Mouse (Mus musculus) adrenal gland, adult 8-10 months (tissue): ENCODE data around the gene Fam184b. TPM values are rescaled to one million over a fixed set of nuclear protein-coding genes. Genes with fewer than 3 reads are reported as not detected.
A peak's percentile ranks its signal among the peaks of the same experiment; 100 is the strongest.

ENCODE experiments used
- DNase-seq: peaks from one replicate; pipeline ENCODE4 v3.0.0; 2022
- total RNA-seq, 4 experiments: library from RNA; stranded (reverse); gene quantifications; 2 replicates each; pipeline ENCODE4 v1.2.4; 2022

The Fam184b gene
- total RNA-seq, 4 experiments from 2014 or later = 0.24 to 0.43 (median 0.36) TPM

DNA sequence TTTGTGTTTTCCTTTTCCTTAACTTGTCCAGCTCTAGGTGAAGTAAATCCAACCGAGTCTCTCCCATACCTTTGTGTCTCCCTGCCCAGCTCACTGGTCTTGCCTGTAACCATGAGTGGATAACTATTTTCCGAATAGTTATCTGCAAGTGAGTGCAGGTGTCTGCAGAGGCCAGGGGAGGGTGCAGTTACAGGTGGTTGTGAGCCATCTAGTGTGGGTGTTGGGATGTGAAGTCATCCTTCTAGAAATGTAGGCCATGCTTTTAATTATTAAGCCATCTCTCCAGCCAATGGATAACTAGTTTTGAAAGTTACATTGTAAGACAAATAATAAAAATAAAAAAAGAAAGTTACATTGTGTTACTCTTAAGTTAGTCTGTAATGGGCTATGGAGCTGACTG, 125.9 kb downstream of the Fam184b start:
- no peak for DNase-seq

GRCm38 (mm10) chr5:45512908-45513307, 126.5 kb downstream of the Fam184b start:
- no peak for DNase-seq

- DNase-seq = no peak
These were observed 129.3 kb downstream of the Fam184b start for GRCm38 (mm10) chr5:45510071-45510470.

DNA sequence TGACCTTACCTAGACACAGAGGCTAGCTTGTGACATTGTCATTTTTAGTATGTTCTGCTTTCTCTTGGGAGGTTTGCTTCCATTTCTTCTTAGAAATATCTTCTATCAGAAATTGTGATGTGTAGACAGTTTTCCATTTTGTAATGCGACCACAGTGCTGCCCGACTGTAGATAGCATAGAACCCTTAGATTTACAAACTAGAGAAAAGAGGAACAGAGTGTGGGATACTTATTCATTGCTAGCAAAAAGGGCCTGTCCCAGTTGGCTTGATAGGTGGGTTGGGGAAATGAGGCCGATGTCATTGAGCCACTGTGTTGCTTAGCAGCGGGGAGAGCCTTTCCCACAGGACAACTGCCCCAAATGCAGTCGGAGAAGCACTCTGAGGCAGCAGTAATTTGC, 141.8 kb downstream of the Fam184b start:
- no peak for DNase-seq

DNA sequence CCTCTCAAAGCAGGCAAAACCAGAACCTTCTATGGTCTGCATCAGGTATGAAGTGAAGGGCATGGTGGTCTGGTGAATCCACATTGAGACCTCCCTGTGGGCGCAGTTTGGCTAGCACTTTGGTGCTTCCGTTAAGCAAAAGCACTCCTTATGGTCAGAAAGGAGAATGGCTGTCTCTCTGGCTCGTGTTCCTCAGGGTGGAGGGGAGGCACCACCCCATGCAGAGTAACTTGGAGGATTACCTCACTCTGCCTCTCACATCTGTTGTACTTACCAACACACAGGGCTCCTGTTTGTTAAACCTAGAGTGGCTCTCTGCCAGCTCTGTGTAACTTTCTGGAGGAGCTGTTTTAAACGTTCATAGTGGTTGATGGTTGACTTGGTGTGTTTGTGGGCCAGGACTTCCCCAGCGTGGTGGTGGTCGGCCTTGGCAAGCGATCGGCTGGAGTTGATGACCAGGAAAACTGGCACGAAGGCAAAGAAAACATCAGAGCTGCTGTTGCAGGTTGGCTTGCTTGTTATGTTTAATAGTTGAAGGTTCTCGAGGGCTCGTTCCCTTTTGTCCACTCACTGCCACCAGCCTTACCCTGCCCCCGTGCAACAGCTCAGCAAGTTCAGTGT, 142.4 kb downstream of the Fam184b start:
- no peak for DNase-seq

DNA sequence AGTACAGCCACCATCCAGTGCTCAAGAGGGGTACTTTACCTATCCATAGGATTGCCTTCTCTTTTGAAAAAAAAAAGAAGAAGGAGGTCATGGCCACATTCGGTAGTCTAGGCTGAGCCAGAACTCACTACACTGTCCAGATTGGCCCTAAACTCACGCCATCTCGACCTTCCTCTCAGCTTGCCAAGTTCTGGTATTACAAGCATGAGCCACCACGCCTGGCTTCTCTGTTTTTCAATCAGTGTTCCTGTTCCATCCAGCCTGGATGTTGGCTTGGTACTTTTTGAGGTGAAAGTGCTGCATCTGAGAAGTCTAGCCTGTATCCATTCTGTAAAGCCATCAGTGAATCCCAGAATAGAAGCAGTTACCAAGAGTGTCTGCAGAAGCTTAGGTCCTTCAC, 142.9 kb downstream of the Fam184b start:
- DNase-seq = no peak

DNA sequence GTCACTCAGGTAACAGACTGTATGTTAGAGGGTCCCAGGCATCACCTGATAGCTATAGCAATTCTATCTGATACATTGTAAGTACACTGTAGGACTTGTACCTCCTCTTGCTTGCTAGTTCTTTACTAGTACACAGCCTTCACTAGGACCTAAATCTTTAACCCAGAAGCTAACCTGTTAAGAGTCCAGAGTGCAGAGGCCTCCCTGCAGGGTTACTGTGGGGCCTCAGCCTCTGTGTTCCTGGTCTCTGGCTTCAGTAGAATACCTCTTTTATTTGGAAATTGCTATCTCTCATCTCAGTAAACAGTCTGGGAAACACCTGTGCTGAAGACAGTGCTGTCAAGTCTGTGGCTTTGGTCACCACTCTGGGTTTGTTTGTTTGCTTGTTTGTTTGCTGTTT, 143.4 kb downstream of the Fam184b start:
- DNase-seq = no peak

DNA sequence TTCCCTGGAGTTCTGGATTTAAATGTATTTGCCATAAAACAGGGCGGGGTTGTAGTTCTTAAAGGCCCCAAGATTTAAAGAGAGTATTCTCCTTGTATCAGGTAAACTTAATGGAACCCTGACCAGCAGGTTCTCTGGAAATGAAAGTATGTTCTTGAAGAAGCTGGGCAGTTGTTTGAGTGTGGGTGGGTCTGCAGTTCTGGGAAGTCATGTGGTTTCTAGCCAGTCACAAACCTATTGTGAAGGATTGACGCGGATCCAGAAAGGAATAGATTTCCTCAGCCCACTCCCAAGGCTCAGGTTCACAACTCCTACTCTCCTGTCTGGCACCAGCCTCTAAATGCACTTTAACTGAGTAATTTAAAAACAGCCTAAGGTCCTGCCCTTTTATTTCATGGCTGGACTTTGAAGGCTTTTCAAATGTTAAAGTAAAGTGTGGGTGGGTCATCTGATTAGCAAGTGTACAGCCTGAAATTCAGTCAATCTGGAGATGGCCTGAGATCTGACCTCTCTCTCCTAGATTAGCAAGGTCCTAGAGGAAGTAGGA, 143.9 kb downstream of the Fam184b start:
- no peak for DNase-seq

DNA sequence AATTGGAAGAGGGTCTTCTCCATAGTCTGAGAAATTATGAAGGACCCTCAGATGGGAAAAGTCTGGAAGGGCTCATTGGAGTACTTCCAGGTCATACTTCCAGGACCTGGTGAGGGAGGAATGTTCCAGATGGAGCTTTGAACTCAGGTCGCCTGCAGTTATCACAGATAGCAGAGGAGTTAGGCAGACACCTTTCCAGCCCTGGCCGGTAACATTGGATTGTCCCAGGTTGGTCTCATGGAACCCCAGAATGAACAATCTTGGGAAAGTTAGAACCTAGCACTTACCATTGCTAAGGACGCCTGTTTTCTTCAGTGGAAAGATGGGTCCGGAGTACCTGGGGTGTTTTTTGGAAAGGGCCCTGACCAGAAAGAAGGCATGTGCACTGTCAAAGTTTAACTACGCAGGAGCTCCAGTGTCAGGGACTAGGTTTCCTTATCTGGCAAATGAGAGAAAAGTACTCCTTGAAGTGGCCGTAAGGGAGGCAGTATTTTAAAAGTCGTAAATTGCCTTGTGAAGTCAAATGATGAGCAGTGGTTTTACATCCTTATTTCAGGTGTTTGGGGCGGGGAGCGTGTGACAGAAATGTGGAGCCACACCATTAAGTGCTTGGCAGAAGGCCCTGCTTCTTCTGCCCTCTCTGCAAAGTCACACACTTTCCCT, 145.2 kb downstream of the Fam184b start:
- no peak for DNase-seq

DNA sequence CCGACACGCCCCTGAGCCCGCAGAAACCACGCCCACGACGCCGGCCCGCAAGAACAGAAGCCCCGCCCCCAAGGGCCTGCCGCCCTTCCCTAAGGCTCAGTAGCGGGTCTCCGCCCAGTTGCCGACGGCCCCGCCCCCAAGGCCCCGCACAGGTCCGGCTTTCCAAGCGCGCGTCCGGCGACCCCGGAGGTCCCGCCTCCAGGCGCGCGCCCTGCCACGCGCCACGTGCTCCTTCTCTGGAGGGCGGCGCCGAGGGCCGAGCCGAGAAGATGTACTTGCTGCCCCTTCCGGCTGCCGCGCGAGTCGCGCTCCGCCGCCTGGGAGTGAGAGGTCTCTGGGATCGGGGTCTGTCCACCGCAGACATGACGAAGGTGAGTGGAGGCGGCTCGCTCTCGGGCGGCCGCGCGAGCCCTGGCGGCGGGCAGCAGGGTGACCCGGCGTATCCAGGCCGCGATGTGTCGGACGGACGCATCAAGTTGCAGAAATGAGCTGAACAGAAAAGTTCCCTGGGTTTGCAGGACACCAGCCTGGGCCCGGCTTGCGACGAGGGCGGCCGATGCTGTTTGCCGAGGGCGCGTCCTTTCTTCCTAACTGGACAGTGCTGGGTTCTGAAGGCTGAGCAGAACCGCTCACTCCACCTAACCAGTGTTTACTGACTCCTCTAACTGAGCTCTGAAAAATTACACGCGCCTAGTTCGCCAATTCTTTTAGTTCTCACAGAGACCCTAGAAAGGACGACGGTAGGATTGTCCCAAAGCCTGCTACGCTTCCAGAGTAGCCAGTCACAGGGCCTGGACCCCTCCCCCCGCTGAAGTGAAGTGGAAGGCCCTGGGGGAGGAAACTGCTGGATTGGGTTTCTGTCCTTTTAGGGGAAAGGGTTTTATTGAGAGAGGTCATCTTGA, 146.0 kb downstream of the Fam184b start, which contains the start of gene Lap3:
Gene Lap3 (plus strand): TSS at position 184 of the 902 bp plus-strand sequence.
- DNase-seq = peak; percentile 99

DNA sequence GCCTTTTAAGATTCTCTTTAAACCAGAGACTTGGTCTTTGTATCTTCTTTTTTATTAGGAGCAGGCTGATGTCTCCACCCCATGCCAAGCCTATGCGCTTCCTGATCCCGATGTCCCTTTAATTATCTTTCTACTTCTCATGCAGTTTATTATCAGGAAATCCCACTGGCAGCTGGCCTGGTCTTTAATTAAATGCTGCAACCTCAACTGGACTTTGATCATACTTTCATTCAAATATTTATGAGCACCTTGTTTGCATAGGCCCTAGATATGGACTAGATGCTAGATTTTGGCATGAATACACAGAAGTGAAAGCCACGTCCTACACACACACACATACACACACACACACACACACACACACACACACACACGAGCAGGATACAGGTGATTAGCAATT, 147.6 kb downstream of the Fam184b start:
- no peak for DNase-seq

DNA sequence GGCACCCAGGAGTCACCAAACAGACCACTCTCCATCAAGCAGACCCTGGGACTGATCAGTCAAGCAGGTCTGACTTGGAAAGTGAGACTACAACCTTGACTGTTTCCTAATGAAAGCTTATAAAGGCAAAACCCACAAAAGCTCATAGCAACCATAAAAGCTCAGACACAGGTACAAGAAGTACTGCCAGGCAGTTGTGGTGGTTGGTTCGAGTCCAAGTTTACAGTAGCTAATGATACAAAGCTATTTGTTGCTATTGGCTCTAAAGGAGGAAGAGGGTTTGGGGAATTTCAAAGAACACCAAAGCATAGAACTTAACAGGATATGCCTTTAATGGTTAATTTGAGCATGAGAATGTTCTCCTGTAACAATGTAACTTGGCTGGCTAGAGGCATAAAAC, 155.8 kb downstream of the Fam184b start:
- no peak for DNase-seq

DNA sequence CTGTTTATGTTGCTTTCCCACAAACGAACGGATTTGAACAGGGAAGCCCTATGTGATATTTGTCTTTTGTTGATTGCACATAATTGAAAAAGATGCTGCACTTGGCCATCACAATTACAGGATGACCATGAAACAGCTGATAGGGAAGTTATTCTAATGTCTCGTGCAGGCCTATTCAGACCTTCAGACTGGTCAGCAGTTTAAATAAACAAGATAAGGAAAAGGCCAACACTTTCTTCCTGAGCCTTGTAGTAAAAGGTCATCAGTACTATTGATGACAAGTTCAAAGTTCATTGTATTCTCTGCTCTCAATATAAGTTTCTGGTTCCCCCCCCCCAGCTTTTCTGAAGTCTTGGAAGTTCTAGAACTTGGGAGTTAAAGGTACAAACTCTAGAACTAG, 156.8 kb downstream of the Fam184b start:
- no peak for DNase-seq

- no peak for DNase-seq
These were observed 158.3 kb downstream of the Fam184b start for GRCm38 (mm10) chr5:45481125-45481524.

GRCm38 (mm10) chr5:45480066-45480465, 159.3 kb downstream of the Fam184b start:
- no peak for DNase-seq

Other genes starting within 250 kb of the Fam184b start
- gene Qdpr, start 189.4 kb downstream of the Fam184b start, total RNA-seq = 100 to 1,000 TPM; 112 to 136 (median 124) TPM
- gene Clrn2, start 185.9 kb downstream of the Fam184b start, total RNA-seq = not detected
- 10 to 100 TPM; 48.6 to 67.8 (median 56.1) TPM for gene Lap3, start 146.2 kb downstream of the Fam184b start, total RNA-seq
- gene Med28, start 119.4 kb downstream of the Fam184b start, total RNA-seq = 100 to 1,000 TPM in 3 of 4 experiments, 10 to 100 TPM in 1; 95.4 to 122 (median 111) TPM
- 1 to 10 TPM in 2 of 4 experiments, under 1 TPM in 2; 0.46 to 1.7 (median 1.1) TPM for gene Ncapg, start 30.3 kb upstream of the Fam184b start, total RNA-seq
- gene Lcorl, start 218.0 kb upstream of the Fam184b start, total RNA-seq = 10 to 100 TPM; 22.9 to 28.4 (median 23.1) TPM